Mouse (Mus musculus): ENCODE data around the gene 1700024B05Rik.
"Not testable (repeated sequence)": the region's sequence is repeated elsewhere in the genome, so short reads cannot be mapped to it uniquely, and the experiment has no call there.

DNA sequence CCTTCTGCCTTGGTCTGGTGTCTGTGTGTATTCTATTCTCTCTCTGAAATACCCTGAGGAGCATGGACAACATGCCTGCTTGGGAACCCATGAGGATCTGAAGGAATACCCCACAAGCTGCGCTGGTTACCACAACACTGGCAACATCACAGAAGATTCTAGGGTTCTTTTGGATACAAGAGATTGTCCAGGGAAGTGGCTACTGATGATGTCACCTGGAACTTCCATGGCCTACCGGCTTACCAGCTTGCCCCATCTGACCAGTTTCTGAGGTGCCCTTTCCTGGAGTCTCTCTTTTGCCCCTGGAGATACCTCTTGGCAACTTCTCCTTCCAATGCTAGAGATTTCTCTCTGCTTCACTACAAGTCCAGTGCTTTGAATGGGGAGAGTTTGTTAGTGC is 36.6 kb upstream of the 1700024B05Rik start, which contains the start of gene Gm7980:
- not testable (repeated sequence) for TF ChIP-seq CTCF (IDR thresholded peaks at IDR 0.05; ENCODE audit: borderline replicate concordance, insufficient read depth, low read length); POLR2A (IDR thresholded peaks at IDR 0.05; ENCODE audit: low read depth, low read length)

Data from embryonic fibroblast, embryonic 13.5 days (primary cell).